Mouse (Mus musculus): Measurements from ENCODE around the gene Pitpnm2.

The Pitpnm2 gene

DNA sequence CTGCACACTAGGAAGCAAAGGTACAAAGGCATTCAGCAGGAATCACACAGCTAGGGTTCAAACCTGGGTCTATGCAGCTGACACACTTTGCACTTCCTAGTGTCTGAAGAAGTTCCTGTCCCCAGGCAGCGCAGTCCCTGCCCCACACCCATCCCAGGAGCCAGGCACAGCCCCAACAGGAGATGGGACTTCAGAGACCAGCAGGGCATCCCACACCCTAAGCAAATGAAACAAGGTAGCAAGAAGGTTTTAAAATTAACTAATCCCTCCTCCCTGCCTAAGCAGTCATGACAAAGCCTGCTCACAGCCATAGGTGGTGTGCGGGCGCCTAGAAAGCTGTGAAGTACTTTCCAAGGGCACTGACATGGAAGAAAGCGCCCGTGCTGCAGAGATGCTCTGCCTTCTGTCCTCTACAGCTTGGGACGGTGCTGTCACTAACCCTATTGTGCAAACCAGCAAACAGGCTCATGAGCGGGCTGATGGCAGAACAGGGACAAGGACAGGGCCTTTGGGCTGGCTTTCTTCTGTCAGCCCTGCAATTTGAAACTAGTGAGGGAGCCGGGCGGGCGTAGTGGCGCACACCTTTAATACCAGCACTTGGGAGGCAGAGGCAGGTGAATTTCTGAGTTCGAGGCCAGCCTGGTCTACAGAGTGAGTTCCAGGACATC lies 68.9 kb downstream of the Pitpnm2 start:
- DNase-seq (ENCODE audit: low spot score) = no peak

DNA sequence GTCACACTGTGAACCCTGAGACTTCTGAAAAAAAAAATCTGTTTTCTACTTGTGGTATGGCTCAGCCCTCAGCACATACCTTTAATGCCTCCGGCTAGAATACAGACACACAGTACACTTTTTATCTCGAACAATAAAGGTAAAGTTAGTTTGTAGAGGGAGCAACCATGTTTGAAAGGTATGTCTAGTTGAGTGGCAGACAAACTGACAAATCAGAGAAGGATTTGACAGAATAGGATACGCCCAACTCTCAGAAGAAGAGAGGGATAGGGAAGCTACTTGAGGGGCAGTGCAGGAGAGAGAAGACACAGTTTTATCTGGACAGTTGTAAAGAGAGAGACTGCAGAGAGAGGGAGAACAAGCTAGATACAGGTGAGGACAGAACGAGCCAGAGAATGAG lies 70.1 kb downstream of the Pitpnm2 start:
- no peak for DNase-seq (ENCODE audit: low spot score)

DNA sequence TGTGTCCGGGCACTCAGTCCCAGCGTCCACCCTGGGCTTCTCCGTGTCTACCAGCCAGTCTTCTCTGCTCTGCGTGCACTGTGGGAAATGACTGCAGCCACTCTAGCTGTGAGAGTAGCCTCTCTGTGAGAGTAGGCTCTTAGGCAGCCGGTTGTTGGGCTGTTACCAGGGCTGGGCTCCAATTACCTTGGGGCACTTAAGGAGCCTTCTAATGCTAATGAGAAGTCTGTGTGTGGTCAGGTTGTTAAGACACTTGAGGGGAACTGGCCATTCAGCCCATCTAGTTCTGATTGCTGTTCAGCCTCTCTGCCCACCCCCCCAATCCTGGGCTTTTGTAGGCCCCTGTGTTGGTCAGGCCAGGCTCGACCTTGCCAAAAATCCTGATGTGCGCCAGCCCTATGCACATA lies 72.8 kb downstream of the Pitpnm2 start:
- DNase-seq (ENCODE audit: low spot score) = no peak

DNA sequence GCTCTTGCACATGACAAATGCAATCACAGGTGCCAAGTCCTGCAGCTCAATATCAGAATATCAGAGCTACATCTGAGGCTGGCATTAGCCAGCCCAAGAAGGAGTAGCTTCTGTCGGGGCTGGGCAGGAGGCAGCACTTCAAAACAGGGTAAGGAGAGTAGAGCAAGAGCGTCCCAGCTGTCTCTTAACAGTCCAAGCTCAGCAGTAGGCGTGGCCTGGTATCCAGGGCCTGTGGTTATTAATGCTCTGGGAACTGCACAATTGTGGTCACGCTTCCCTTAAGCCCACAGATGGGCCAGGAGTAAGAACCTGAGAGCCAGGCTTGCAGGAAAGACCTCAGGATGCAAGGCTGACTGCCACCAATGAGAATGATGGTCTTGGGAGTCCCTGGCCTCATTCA lies 74.4 kb downstream of the Pitpnm2 start:
- no peak for DNase-seq (ENCODE audit: low spot score)

DNA sequence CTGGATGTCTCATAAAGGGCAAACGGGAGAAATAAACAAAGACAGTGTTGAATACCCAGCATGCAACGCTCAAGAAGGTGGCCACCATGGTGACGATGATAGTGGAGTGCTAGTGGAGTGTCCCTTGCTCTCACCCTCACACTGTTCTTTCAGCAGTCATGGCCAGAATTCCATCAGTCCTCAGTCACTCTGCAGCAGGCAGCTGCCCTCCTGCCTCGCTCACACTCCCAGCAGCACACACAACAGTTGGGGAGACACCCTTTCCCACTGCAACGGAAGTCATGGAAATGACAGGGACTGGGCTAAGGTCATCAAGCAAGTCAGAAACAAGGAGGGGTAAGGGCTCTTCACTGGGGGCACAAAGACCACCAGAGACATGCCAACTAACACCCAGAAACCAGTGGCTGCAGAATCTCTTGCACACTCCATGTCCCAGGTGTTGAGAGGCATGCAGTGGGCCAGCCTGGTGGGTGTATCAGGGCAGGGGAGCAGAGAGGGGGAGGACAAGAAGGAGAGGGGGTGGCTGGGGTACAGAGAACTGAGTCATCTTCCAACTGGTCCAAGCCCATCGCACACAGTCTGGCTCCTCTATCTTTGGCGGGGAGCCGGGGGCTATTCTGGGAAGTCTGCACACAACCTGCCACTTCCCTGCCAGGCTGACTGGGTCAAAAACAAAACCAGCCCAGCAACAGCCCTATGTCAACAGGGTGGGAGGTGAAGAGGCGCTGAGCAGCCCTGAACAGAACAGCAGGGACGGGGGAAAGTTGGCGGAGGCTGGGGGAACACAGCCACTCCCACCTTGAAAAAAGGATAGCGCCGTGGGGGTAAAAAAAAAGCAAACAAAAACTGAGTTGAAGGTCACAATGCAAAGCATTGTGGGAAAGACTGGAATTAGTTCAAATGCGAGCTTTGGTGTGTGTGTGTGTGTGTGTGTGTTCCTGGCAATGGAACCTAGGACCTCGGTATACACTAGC lies 76.3 kb downstream of the Pitpnm2 start:
- DNase-seq (ENCODE audit: low spot score) = no peak

DNA sequence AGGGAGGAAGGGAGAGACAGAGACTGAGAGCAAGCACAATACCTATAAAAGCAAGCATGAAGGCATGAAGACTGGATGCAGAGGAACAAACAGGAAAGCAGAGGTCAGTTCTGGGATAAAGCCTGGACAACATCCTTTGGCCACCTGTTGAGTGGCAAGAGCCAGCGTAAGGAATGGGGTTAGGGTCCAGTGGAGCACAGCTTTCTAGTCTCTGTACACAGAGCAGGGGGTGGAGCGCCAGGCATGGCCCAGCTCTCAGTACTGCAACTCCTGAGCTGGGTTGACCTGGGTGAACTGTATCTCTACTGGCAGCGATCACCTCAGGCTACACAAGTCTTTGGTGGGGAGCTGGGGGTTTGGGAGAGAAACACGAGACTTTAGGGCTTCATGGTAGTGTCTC lies 77.3 kb downstream of the Pitpnm2 start:
- no peak for DNase-seq (ENCODE audit: low spot score)

DNA sequence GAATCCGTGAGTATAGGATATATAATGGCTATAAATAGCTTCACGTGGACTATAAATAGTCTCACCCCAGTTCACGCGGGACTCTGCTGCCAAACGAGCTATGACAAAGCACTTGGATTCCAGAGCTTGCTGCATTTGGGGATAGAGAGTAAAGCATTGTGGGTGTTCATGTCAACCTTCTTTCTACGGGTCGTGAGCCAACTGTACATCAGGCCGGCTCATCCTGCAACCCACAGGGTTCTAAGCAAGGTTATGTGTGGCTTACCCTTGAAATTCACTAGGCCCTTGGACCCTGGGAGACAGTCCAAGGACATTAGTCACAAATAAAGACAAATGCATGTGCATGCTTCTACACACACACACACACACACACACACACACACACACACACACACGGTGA lies 77.8 kb downstream of the Pitpnm2 start:
- DNase-seq (ENCODE audit: low spot score) = no peak

DNA sequence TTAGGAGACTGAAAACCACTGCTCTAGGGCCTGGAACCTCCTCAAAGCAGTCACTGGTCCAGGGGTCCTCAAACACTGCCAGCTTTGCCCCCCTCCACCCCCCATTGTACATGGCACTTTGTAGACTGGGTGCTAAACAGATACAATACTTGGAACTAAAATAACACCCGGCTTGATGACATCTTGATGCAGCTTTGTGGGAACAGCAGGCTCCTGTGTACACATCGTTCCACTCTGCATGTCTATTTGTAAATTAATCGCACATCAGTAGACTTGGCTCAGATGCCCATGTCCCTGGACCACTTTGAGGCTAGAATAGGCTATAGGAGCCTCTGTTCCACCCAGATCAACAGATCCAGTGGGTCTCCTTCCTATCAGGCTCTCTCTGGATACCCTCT lies 80.3 kb downstream of the Pitpnm2 start:
- DNase-seq (ENCODE audit: low spot score) = no peak

DNA sequence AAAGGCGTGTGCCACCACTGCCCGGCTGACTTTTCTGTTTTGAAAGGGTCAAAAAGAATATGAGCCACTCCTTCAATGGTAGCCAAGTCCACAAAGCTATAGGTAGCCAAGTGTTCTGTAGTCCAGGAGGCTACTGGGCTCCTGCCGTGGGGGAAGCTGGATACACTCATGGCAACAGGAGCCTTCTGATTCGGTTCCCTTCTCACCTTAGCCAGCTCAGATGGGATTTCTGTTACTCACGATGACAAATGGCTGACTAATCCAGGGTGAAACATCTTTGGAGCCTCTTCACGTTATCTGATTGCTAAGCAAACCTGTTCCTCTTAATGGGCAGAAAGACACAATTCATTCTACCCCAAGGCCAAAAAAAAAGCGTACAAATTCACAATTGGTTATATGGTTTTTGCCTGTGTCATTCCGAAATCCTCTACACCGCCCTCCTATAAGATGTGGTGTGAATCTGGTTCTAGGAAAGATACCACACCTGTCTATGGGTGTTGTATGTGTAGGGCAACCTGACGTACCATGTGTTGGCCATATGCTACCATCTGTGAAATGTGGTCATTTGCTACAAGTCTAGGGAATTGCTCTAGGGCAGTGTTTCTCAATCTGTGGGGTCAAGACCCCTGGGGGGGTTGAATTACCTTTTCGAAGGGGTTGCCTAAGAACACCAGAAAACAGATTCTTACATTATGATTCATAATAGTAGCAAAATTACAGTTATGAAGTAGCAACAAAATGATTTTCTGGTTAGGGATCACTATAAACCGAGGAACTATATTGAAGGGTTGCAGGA lies 80.9 kb downstream of the Pitpnm2 start:
- DNase-seq (ENCODE audit: low spot score) = no peak

DNA sequence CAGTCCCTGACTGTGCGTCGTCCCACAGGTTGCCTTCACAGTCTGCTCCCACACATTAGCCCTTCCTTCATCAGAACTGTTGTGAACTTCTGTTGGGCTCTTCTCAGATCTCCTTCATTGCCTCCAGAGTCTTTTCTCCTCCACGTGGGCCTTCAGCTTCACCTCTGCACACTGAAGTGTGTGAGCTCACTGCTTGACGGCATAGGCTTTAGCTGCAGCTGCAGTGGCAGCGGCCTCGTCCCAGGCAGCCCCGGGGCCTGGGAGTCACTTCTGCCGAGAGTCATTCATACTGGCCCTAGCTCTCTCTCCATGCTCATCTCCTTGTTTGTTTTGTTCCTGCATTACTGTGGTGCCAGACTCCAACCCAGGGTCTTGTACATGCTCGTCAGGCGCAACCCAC lies 81.9 kb downstream of the Pitpnm2 start:
- DNase-seq (ENCODE audit: low spot score) = no peak

DNA sequence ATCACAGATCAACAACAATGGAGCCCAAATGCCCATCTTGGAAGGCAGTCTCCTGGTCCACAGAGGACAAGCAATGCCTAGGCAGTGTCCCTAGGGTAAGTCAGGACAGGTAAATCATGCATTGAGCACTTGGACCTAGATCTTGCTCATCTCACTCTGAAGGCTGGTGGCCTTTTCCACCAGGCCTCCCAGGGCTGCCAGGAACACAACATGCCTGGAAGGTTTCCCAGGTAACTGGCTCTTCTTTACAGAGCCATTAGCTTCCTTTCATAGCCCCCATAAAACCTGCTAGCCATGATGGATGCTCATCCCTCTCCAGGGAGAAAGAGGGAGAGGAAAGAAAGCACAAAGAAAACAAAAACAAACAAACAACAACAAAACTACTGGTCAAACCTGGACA lies 82.8 kb downstream of the Pitpnm2 start:
- DNase-seq (ENCODE audit: low spot score) = no peak

DNA sequence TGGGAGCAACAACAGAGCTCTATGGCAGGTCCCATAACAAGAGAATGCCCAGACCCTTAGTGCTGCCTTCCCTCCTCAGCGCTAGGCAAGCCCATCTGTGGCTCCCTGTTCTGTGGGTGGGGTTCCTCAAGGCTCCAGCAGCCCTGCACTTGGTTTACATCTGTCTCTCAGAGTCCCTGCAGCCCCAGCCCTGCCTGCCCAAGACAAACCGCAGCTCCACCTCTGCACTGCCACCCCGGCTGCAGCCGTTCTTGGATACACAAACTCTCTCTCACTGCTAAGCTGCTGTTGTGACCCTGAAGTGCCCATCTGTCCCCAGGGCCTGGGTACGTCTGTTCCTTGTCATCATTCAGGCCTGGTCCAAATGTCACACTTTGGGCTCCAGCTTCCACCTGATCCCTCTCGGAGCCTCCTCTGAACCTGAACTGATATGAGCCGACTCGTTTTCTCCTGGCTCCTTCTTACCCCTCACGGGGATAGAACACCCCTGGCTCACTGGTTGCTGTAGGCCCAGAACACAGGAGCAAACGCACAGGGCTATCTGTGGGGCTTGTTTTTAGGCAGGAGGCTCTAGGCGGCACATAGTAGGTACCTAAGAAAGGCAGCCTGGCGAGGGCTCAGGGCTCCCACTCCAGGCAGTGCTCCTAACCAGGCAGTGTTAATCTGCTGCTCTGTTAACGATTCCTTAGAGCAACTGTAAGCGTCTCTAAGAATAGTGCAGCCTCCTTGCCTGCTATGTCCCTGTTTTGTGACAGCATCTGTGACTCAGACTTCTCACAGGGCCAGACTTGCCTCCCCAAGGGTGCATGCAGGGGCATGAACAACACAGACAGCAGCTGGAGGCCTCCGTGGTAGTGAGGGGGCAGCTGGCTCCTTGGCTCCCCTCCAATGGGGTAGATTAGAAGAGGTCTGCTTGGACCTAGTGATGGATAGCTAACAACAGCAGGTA lies 83.7 kb downstream of the Pitpnm2 start:
- no peak for DNase-seq (ENCODE audit: low spot score)

DNA sequence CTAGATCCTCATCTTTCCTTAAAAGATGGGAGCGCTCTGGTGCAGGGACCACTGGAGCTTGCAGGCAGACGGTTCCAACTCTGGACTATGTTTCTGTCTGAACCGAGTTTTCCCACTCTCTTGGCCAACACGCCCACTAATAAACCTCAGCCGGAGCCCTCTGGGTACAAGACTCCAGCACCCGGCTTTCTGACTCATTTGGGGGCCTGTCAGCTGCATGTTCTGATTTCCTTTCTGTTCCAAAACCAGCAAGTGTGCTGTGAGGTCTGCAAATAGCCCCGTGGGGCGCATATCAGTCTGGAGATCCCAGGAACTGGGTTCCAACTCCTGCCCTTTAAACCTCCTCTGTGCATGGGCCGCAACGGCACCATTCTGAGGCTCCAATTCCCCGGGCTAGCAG lies 86.1 kb downstream of the Pitpnm2 start:
- no peak for DNase-seq (ENCODE audit: low spot score)

DNA sequence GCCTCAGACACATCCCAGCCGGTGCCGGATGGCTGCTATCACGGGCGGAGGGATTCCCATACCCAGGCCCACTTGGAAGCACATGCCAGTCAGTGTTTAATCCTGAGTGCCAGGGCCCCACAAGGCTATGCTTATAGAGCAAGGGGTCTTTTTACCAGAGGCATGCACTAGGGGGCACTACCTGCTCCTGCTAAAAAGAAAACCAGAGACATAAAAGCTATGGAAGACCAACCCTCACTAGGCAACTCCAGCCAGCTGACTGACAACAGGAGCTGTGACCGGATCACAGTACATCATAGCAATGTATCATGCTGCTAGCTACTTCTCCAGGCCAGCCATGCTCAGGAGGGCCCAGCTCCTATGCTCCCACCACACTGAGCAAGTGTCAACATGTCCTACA lies 87.0 kb downstream of the Pitpnm2 start:
- DNase-seq (ENCODE audit: low spot score) = no peak

DNA sequence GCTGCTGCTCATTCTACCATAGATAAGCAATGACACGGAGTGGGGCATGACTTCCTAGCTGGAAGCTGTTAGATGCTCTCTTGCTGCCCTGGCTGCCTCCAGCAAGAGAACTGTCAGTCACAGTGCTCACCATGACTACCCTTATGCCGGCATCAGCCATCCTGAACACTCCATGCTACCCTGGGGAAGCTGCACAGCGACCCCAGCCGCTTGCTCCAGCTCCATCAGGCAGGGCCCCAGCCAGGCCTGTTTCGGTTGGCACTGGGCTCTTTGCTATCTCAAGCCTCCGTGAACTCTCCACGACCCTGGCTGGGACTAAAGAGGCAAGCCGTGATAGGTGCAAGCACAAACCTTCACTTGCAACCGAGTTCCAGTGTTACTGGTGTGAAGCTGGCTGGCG lies 87.7 kb downstream of the Pitpnm2 start:
- no peak for DNase-seq (ENCODE audit: low spot score)

DNA sequence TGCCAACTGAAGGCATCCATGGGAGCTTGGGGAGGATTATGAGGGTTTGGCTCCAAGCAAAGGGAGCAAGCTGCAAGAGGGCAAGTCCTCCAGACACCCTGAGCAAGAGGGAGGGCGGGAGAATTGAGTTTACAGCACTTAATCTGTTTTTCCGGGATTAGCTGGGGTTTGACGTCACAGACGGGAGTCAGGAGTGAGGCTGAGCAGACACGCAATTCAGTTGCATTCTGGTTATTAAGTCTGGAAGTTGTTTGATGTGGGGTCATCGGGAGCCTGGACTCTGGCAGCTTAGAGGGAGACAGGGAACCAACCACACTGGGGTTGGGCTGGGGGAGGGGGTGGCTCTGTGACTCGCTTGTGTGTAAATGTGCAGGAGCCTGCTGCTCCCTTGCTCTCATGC lies 90.1 kb downstream of the Pitpnm2 start:
- DNase-seq (ENCODE audit: low spot score) = no peak

DNA sequence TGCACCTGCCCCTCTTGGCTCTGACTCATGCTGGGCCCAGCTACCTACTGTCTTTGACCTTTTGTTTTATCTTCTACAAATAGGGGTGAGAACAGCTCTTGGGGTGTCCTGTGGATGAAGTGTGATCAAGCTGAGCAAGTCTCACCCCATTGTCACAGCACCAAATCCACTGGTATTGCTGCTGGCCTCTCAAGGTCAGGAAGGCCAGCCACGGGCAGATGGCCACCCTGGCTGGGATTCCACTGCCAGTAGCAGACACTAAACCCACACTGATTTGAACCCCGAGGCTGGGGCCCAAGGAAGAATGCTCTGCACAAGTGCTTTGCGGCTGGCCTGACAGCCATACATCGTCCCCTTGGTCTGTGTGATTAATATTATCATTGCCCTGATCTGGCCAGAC lies 91.3 kb downstream of the Pitpnm2 start:
- DNase-seq (ENCODE audit: low spot score) = no peak

DNA sequence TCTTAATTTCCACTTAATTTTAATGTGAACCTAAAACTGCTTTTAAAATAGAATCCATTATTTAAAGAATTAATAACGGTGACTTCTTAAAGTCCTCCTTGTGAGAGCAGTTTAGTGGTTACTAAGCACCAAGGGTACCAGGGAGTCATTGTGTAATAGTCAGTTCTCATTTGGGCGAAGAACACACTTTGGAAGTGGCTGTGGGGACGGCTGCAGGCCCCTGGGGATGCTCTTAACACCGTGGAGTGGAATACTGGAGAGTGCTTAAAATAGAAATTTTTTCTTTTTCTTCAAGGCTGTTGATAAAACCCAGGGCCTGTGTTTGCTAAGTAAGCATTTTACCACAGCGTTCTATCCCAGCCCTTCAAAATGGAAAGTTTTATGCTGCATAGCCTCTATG lies 93.6 kb downstream of the Pitpnm2 start:
- DNase-seq (ENCODE audit: low spot score) = no peak

DNA sequence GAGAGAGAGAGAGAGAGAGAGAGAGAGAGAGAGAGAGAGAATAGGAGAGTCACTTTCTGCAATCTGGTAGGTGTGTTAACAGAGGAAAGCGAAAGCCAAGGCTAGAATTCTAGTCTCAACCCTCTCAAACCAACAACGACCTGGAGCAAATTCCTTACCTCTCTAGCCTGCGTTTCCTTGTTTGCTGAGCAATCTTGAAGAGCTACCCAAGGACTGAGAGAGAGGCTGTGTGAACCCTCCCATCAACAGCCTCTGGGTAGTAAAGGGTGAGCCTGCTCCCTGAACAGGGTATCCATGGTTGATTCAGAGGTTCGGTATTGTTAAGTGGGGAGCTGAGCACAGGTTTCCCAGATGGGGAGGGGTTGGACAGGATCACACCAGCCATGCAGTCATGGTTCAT lies 96.8 kb downstream of the Pitpnm2 start:
- DNase-seq (ENCODE audit: low spot score) = no peak

DNA sequence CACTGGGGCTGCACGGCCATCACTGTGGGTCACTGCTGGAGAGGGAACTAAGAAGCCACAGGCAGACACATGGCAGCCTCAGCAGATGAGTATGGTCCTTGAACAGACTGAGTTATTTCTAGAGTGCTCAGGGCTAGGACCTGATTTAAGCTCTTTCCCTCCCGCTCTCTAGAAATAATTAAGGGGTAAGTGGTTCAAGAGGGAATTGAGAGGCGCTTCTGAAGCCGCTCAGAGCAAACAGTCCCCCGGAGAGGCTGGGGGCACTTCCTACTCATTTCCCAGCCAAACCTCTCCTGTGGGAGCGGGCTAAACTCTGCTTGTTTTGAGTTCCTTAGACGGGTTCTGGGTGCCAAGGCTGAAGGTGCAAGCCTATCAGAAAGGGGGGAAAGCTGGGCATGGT lies 98.7 kb downstream of the Pitpnm2 start:
- no peak for DNase-seq (ENCODE audit: low spot score)

DNA sequence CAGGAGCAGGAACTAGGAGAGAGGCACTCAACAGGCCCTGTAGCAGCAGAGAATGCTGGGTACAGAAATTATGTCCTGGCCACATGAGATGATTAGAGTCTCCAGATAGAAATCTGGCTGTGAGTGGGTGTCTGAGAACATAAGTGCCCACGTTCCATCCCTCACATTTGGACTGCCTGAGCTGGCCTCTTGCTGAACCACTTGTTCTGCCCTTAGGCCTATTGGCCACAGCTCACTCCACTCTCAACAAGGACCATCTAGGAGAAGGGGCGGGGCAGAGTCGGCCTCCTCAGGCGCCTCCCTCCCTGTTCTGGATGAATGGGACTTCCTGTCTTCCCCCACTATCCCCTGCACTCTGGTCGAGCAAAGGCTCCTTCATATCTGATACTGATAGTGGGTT lies 100.5 kb downstream of the Pitpnm2 start:
- DNase-seq (ENCODE audit: low spot score) = no peak

DNA sequence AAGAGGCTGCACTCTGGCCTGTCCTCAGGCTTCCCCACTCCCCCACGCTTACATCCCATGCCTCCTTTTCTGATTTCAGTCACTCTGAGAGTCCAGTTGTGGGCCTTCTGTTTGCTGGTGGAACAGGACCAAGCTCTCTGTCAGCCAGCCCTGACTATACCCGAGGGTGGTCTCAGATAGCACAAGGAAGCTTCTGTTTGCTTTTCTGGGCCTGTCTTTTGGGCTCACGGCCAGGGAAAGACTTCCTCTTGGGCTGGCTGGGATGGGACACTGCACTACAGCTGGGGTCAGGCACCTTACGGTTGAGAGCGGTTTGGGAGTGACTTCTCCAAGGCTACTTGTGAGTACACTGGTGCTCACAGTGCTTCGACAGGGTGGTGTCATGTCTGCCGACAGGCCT lies 111.5 kb downstream of the Pitpnm2 start:
- DNase-seq (ENCODE audit: low spot score) = no peak

All from ovary, postnatal 10 days (tissue).